Mouse (Mus musculus) cerebellum, adult 2 months (tissue): ENCODE results near the gene Sema4g. TPM values are rescaled to one million over a fixed set of nuclear protein-coding genes. Genes with fewer than 3 reads are reported as not detected.

ENCODE experiments used
- DNase-seq, 2 experiments: peaks; one replicate each; pipeline ENCODE4 v3.0.0; 2021
- H3K27ac ChIP-seq: fragments of 200-500 bp; 2 replicates; pipeline ENCODE4 v1.5.1; 2012; ENCODE audit warnings: low read length, control low read depth, inconsistent platforms; ENCODE audit not compliant: insufficient read depth
- H3K27me3 ChIP-seq: fragments of 200-500 bp; 2 replicates; pipeline ENCODE4 v1.6.1; 2012; ENCODE audit warnings: inconsistent platforms, mild to moderate bottlenecking, low read length, moderate library complexity; ENCODE audit not compliant: control insufficient read depth, insufficient read depth
- H3K4me1 ChIP-seq: fragments of 200-500 bp; 2 replicates; pipeline ENCODE4 v1.6.1; 2011; ENCODE audit warnings: low read length; ENCODE audit not compliant: control insufficient read depth, insufficient read depth
- H3K4me3 ChIP-seq: fragments of 200-500 bp; replicated peaks from 2 replicates; pipeline ENCODE3; 2011; ENCODE audit warnings: mild to moderate bottlenecking, low read depth, low read length, control low read depth; ENCODE audit not compliant: insufficient read depth
- CTCF ChIP-seq: fragments of 200-500 bp; IDR thresholded peaks from 2 replicates; pipeline ENCODE4 v1.5.1; 2011; ENCODE audit warnings: low read depth, mild to moderate bottlenecking, control low read depth, low read length, moderate library complexity, borderline replicate concordance; ENCODE audit not compliant: insufficient read depth
- POLR2A ChIP-seq: fragments of 200-500 bp; IDR thresholded peaks from 2 replicates; pipeline ENCODE4 v1.6.1; 2011; ENCODE audit warnings: low read length, control low read depth, borderline replicate concordance; ENCODE audit not compliant: insufficient read depth
- WGBS: fragments of 180-500 bp; shearing (Covaris S2); methylation state at CpG from one replicate; pipeline ENCODE4 v1.1.7; 2018; 5-methylcytosine and 5-hydroxymethylcytosine counted together
- polyA plus RNA-seq: library from polyadenylated mRNA; depleted of rRNA; stranded (reverse); fragments of >200 nt; gene quantifications from 2 replicates; pipeline ENCODE4 v1.2.3, GENCODE M21; 2012; rRNA removed

The Sema4g gene
- polyA plus RNA-seq, 1 experiment = 90.3 TPM

DNA sequence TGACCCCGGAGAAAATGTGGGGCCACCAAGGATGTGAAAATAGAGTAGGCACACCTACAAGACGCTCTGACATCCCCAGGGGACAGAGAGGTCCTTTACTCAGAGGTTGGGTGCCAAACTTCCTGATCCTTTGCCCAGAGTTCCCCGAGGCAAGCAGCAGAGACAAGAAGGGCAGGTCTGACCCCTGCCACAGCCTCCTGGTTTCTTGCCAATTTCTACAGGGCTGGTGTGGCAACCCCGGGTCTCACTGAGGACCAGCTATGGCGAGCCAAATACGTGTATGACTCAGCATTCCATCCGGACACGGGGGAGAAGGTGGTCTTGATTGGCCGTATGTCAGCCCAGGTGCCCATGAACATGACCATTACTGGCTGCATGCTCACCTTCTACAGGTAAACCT lies 60.6 kb downstream of the Sema4g start:
- Histone ChIP-seq H3K4me3 (no peak overlapping the region), H3K27me3 (no peaks in the 10 kb centered on the region), H3K27ac (peak overlapping the region; percentile 87), H3K4me1 (peaks cover 13% of the 10 kb centered on the region)
- TF ChIP-seq CTCF (no peak), POLR2A (no peak)
- 38% methylated on average over 9 of the region's 9 CpGs for WGBS
- peak in 1 of 2 experiments; percentile 36 for DNase-seq

Other genes with a start within 250 kb of the Sema4g start
- 8.4 and 9.0 TPM in 2 replicates for gene Pax2, start 233.1 kb upstream of the Sema4g start, polyA plus RNA-seq
- gene Slf2, start 58.0 kb upstream of the Sema4g start, polyA plus RNA-seq = 36.4 and 43.8 TPM in 2 replicates
- 11.2 and 11.7 TPM in 2 replicates for gene Twnk, start 16.6 kb downstream of the Sema4g start, polyA plus RNA-seq
- 86.7 and 88.3 TPM in 2 replicates for gene Mrpl43, start 17.3 kb downstream of the Sema4g start, polyA plus RNA-seq
- gene Lzts2, start 25.3 kb downstream of the Sema4g start, polyA plus RNA-seq = 54.1 and 56.3 TPM in 2 replicates
- 7.6 and 9.1 TPM in 2 replicates for gene Pdzd7, start 56.6 kb downstream of the Sema4g start, polyA plus RNA-seq
- 90.5 and 91.6 TPM in 2 replicates for gene Sfxn3, start 58.4 kb downstream of the Sema4g start, polyA plus RNA-seq
- gene Kazald1, start 86.1 kb downstream of the Sema4g start, polyA plus RNA-seq = 13.4 and 15.0 TPM in 2 replicates
- gene Tlx1, start 161.6 kb downstream of the Sema4g start, polyA plus RNA-seq = 0.21 and 1.4 TPM in 2 replicates
- 5.4 and 6.0 TPM in 2 replicates for gene Lbx1, start 246.7 kb downstream of the Sema4g start, polyA plus RNA-seq